Mouse (Mus musculus): ENCODE measurements around the gene Gm3072. TPM values are rescaled to one million over a fixed set of nuclear protein-coding genes. Genes with fewer than 3 reads are reported as not detected.
"Not testable (repeated sequence)": the region's sequence is repeated elsewhere in the genome, so short reads cannot be mapped to it uniquely, and the experiment has no call there.

The Gm3072 gene
- not detected in 2 replicates for polyA plus RNA-seq (2012; rRNA removed)

GRCm38 (mm10) chr14:41624512-41624911 lies at the start of gene Gm3072:
Gene Gm3072, minus strand, starts transcription at chr14:41624612.
- H3K36me3 ChIP-seq (ENCODE audit: control insufficient read depth, insufficient read depth, low read length); H3K27ac ChIP-seq (ENCODE audit: control insufficient read depth, insufficient read depth, low read length); H3K27me3 ChIP-seq (ENCODE audit: control insufficient read depth, insufficient read depth, low read length); DNase-seq; H3K4me1 ChIP-seq (replicated peaks; ENCODE audit: control insufficient read depth, insufficient read depth, low read length); H3K4me3 ChIP-seq (ENCODE audit: control insufficient read depth, insufficient read depth, low read length): not testable (repeated sequence)
- WGBS = 93% methylated on average over 1 of the region's 2 CpGs

GRCm38 (mm10) chr14:41648176-41648575 lies 23.8 kb upstream of the Gm3072 start:
- not testable (repeated sequence) for H3K27ac ChIP-seq (ENCODE audit: control insufficient read depth, insufficient read depth, low read length); DNase-seq; H3K36me3 ChIP-seq (ENCODE audit: control insufficient read depth, insufficient read depth, low read length); H3K4me3 ChIP-seq (ENCODE audit: control insufficient read depth, insufficient read depth, low read length); H3K4me1 ChIP-seq (replicated peaks; ENCODE audit: control insufficient read depth, insufficient read depth, low read length); H3K27me3 ChIP-seq (ENCODE audit: control insufficient read depth, insufficient read depth, low read length)
- 90% methylated on average over 2 of the region's 2 CpGs for WGBS

GRCm38 (mm10) chr14:41646387-41646786 lies 22.0 kb upstream of the Gm3072 start, which contains the start of gene Gm3676:
Gene Gm3676, minus strand, starts transcription at chr14:41646487.
- DNase-seq; H3K36me3 ChIP-seq (ENCODE audit: control insufficient read depth, insufficient read depth, low read length); H3K4me3 ChIP-seq (ENCODE audit: control insufficient read depth, insufficient read depth, low read length); H3K27ac ChIP-seq (ENCODE audit: control insufficient read depth, insufficient read depth, low read length); H3K4me1 ChIP-seq (replicated peaks; ENCODE audit: control insufficient read depth, insufficient read depth, low read length); H3K27me3 ChIP-seq (ENCODE audit: control insufficient read depth, insufficient read depth, low read length): not testable (repeated sequence)
- WGBS = no CpG with 5 or more reads among the region's 1 CpGs

- not testable (repeated sequence) for H3K36me3 ChIP-seq (ENCODE audit: control insufficient read depth, insufficient read depth, low read length); H3K4me1 ChIP-seq (replicated peaks; ENCODE audit: control insufficient read depth, insufficient read depth, low read length); H3K27ac ChIP-seq (ENCODE audit: control insufficient read depth, insufficient read depth, low read length); H3K4me3 ChIP-seq (ENCODE audit: control insufficient read depth, insufficient read depth, low read length); H3K27me3 ChIP-seq (ENCODE audit: control insufficient read depth, insufficient read depth, low read length)
- 96% methylated on average over 10 of the region's 11 CpGs for WGBS
- peak; percentile 2 for DNase-seq
These were observed 5.7 kb upstream of the Gm3072 start for GRCm38 (mm10) chr14:41630144-41630543.

GRCm38 (mm10) chr14:41622535-41622934 lies 1.9 kb downstream of the Gm3072 start:
- H3K4me1 ChIP-seq (replicated peaks; ENCODE audit: control insufficient read depth, insufficient read depth, low read length); DNase-seq; H3K4me3 ChIP-seq (ENCODE audit: control insufficient read depth, insufficient read depth, low read length); H3K27me3 ChIP-seq (ENCODE audit: control insufficient read depth, insufficient read depth, low read length); H3K27ac ChIP-seq (ENCODE audit: control insufficient read depth, insufficient read depth, low read length); H3K36me3 ChIP-seq (ENCODE audit: control insufficient read depth, insufficient read depth, low read length): not testable (repeated sequence)
- 98% methylated on average over 5 of the region's 5 CpGs for WGBS

- not testable (repeated sequence) for H3K27ac ChIP-seq (ENCODE audit: control insufficient read depth, insufficient read depth, low read length); DNase-seq; H3K27me3 ChIP-seq (ENCODE audit: control insufficient read depth, insufficient read depth, low read length); H3K4me3 ChIP-seq (ENCODE audit: control insufficient read depth, insufficient read depth, low read length); H3K36me3 ChIP-seq (ENCODE audit: control insufficient read depth, insufficient read depth, low read length); H3K4me1 ChIP-seq (replicated peaks; ENCODE audit: control insufficient read depth, insufficient read depth, low read length)
- WGBS = 85% methylated on average over 1 of the region's 1 CpGs
These were observed 13.7 kb downstream of the Gm3072 start for GRCm38 (mm10) chr14:41610690-41611089.

- WGBS = 95% methylated on average over 15 of the region's 15 CpGs
- not testable (repeated sequence) for H3K36me3 ChIP-seq (ENCODE audit: control insufficient read depth, insufficient read depth, low read length); DNase-seq; H3K4me1 ChIP-seq (replicated peaks; ENCODE audit: control insufficient read depth, insufficient read depth, low read length); H3K27ac ChIP-seq (ENCODE audit: control insufficient read depth, insufficient read depth, low read length); H3K27me3 ChIP-seq (ENCODE audit: control insufficient read depth, insufficient read depth, low read length); H3K4me3 ChIP-seq (ENCODE audit: control insufficient read depth, insufficient read depth, low read length)
These were observed 23.5 kb downstream of the Gm3072 start for GRCm38 (mm10) chr14:41600935-41601334.

GRCm38 (mm10) chr14:41586346-41586745 lies 38.1 kb downstream of the Gm3072 start:
- WGBS = 77% methylated on average over 1 of the region's 1 CpGs
- DNase-seq; H3K36me3 ChIP-seq (ENCODE audit: control insufficient read depth, insufficient read depth, low read length); H3K4me3 ChIP-seq (ENCODE audit: control insufficient read depth, insufficient read depth, low read length); H3K27me3 ChIP-seq (ENCODE audit: control insufficient read depth, insufficient read depth, low read length); H3K4me1 ChIP-seq (replicated peaks; ENCODE audit: control insufficient read depth, insufficient read depth, low read length); H3K27ac ChIP-seq (ENCODE audit: control insufficient read depth, insufficient read depth, low read length): not testable (repeated sequence)

- not testable (repeated sequence) for DNase-seq; H3K4me1 ChIP-seq (replicated peaks; ENCODE audit: control insufficient read depth, insufficient read depth, low read length); H3K36me3 ChIP-seq (ENCODE audit: control insufficient read depth, insufficient read depth, low read length); H3K27me3 ChIP-seq (ENCODE audit: control insufficient read depth, insufficient read depth, low read length); H3K27ac ChIP-seq (ENCODE audit: control insufficient read depth, insufficient read depth, low read length); H3K4me3 ChIP-seq (ENCODE audit: control insufficient read depth, insufficient read depth, low read length)
- WGBS = no CpG with 5 or more reads among the region's 1 CpGs
These were observed 51.5 kb downstream of the Gm3072 start, which contains the start of gene 1700049E17Rik2 for GRCm38 (mm10) chr14:41572911-41573310. Gene 1700049E17Rik2, plus strand, starts transcription at chr14:41573211.

Other genes starting within 250 kb of the Gm3072 start
- gene Gm7945, start 238.2 kb downstream of the Gm3072 start, polyA plus RNA-seq (2012; rRNA removed) = not detected in 2 replicates
- not detected in 2 replicates for gene Gm6482, start 216.3 kb downstream of the Gm3072 start, polyA plus RNA-seq (2012; rRNA removed)
- not detected in 2 replicates for gene Gm7954, start 171.1 kb downstream of the Gm3072 start, polyA plus RNA-seq (2012; rRNA removed)
- gene Gm3486, start 135.1 kb downstream of the Gm3072 start, polyA plus RNA-seq (2012; rRNA removed) = not detected in 2 replicates
- gene Gm7970, start 69.0 kb downstream of the Gm3072 start, polyA plus RNA-seq (2012; rRNA removed) = not detected in 2 replicates
- not detected in 2 replicates for gene 1700049E17Rik2, start 51.4 kb downstream of the Gm3072 start, polyA plus RNA-seq (2012; rRNA removed)
- not detected in 2 replicates for gene Gm3676, start 21.9 kb upstream of the Gm3072 start, polyA plus RNA-seq (2012; rRNA removed)
- not detected in 2 replicates for gene Gm8068, start 77.3 kb upstream of the Gm3072 start, polyA plus RNA-seq (2012; rRNA removed)
- not detected in 2 replicates for gene Gm7929, start 126.0 kb upstream of the Gm3072 start, polyA plus RNA-seq (2012; rRNA removed)
- gene Gm47189, start 147.8 kb upstream of the Gm3072 start, polyA plus RNA-seq (2012; rRNA removed) = not detected in 2 replicates